Mouse (Mus musculus) urinary bladder, postnatal 10 days (tissue): ENCODE measurements around the gene Mafg.

Experiments used
- DNase-seq: peaks from one replicate; pipeline ENCODE4 v3.0.0; 2022; ENCODE audit warnings: low spot score

Gene Mafg

DNA sequence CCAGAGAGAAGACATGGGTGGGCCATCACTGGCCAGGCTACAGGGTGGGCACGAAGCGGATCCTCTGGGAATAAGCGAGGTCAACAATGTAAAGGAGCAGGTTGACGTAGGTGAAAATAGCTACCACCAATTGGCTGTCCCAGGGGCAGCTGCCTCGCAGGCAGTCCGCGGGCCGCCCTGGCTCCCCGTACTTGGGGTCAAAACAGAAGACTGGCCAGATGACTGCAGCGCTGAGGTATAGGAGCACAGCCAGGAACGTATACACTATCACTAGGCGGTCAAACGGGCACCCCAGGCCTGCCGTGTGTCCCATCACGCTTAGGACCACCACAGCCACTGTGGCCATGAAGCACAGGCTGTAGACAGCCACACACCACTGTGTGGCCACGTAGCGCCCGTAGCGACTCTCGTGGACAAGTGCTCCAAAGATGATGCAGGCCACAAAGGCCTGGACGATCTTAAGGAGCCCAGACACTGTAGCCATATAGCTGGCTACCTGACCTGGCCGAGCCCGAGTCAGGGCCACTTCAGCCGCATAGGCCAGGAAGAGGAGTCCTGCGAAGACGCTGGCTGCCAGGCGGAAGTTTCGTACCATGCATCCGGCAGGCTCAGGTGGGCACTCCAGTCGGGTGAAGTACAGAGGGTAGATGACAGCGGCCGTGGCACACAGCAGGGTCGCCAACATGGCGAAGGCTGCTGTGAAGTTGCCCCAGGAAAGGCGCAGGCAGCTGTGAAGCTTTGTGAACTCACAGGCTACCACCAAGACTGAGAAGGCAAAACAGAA, 13.8 kb upstream of the Mafg start:
- no peak for DNase-seq

GRCm38 (mm10) chr11:120643601-120643987, 10.2 kb upstream of the Mafg start, which contains the start of gene Pycr1:
Pycr1 (minus strand) TSS chr11:120643769.
- DNase-seq = peak; percentile 77

DNA sequence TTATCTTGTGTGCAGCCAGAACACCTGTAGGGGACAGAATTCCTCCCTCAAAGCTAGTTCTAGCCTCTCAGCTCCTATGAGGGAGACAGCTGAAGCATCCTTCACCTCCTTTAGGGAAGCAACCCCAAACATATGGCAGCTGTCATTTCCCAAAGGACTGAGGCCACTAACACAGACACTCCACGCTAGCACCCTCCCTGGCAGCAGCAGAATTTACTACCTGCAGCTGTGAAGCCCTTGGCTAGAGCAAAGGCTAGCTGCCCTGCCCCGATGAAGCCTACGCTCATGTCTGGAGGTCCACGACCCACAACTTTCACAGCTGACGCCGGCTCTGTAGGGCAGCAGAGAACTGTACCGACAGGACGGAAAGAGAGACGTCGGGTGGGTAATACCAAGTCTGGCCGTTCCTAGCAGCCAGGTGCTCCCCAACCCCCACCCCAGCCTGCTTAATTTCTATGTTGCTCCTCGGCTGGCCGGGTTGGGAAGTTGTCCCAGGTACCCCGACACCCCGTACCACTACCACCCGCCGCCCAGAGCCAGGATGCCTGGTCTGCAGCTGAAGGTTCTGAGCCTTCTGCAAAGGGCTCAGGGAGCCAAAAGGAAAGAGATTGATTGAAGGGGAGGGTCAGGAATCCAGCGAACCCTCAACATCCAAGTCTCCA, 9.7 kb upstream of the Mafg start:
- DNase-seq = no peak

- no peak for DNase-seq
Observed at GRCm38 (mm10) chr11:120641869-120642268, 8.5 kb upstream of the Mafg start.

DNA sequence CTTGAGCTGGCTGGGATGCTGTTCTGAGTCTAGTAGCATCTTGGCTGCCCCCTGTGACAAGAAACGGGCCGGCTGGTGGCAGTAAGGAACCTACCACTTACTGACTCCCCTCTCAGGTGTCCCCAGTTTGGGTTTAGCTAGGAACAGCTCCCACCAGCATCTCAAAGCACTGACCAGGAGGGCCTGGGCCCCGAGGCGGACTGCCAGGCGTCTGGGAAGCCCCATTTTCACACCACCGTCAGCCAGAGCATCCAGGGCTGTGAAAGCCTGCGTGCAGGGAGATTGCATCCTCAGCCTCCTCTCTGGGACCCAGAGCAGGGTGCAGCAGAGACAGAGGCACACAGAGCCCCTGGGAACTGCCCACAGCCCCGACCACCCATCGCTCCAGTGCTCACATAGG, 7.9 kb upstream of the Mafg start:
- no peak for DNase-seq

DNA sequence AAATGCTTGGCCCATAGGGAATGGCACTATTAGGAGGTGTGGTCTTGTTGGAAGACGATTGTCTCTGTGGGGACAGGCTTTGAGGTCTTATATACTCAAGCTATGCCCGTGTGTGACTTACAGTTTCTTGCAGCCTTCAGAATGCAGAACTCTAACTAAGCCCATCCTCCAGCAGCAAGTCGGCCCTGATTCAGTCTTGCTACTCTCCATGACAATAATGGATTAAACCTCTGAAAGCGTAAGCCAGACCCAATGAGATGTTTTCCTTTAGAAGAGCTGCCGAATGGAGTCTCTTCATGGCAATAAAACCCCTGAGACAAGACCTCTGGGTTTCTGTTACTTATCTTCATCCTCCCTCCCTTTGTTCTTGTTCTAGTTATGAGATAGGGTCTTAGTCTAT, 1.4 kb upstream of the Mafg start:
- DNase-seq = no peak

DNA sequence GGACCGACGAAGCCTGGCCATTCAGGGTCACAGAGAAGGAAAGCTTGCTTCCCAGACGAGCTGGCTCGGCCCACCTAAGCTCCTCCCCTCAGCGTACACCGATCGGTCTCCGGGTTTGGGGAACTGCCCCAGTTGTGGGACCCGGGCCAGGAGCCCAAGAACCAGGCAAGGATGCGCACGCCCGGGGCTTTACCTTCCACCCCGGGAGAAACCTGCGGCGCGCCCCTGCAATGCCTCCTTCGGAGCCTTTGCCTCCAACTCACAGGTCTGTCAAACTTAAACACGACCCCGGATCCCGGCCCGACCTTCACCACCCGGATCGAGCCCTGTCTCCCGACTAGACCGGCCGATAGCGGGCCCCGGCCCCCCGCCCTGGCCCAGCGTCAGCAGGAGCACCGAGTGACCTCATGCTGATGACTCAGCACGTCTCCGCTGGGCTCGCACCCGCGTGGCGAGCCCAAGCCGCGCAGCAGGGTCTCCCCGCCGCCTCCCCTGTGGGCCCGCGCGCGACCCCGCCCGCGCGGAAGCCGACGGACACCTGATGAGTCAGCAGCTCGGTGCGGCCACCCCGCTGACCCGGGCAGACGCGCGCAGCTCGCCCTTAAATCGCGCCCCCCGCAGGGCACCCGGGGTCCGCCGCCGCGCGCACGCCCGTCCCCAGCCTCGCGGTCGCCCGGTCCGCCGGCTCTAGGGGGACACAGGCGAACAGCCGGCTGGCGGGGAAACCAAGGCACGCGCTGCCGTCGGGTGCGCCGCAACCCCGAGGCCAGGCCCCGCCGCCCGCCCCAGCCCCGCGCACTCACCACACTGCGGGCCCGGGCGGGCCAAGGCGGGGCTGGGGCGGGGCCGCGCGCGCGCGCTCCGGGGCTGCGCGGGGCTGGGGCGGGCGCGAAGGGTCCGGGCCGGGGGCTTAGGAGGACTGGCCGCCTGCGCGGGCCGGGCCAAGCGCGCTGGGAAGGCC, 561 bp downstream of the Mafg start:
- DNase-seq = no peak

DNA sequence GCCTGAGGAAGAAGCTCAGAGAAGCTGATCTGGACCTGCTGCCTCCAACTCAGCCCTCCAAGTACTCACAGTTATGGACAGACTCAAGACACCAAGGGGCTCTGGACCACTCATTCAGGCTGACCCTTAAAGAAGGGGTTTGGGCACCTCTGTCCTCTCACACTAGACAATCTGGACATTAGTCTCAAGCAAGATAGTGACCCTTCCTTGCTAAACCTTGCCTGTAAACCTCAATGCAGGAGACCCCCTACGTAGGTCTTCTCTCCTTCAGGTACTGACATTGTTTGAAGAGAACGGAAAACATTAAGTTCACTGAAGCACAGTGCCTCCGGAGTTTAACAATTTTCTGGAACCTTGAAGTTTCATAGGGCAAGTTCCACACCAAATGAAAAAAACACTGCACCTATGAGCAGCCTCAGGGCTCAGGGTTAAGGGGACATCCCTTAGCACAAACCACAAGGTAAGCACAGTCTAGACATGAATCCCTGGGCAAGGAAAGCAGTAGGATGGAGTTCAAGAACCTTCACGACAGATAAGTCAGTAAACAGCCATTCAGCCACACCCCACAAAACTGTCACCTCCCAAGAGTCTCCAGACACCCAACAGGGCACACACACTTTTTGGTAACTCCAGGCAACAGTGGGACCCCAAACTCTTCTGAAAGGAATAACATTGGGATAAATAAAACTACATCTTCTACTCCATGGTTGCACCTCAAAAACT, 1.5 kb downstream of the Mafg start:
- no peak for DNase-seq

DNA sequence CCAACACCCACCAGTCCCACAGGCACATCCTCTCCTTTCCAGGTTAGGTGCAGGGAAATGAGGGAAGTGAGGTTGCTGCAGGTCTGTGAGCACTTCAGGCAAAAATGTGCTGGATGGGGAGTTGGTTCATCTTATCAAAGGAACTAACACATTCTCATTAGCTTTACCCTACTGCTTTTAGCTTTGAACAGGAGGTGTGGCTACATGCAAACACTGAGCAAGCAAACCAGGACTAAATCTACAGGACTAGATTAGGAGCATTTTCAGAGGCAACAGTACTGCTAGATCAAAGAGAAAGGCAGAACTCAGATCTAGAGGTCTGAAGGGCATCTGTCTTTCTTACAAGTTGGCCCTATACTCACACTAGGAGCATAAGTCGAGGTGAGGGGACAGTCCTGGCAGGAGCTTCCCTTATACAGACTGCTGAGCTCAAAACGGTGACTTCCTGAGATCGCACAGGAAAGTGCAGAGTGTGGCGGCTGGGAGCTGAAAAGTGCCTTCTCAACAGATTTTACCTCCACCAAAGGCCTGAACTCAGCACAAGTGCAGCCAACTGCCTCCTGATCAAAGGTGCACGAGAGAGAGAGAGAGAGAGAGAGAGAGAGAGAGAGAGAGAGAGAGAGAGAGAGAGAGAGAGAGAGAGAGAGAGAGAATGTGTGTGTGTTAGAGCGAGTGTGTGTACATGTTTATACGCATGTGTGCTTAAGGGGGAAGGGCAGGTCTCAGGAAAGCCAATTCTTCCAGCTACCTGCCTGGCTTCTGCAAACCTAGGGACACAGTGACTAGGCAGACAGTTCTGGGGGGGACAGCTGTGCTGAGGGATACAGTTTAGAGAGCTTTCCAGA, 2.3 kb downstream of the Mafg start:
- no peak for DNase-seq

GRCm38 (mm10) chr11:120630401-120630871, 3.0 kb downstream of the Mafg start:
- DNase-seq = no peak

- no peak for DNase-seq
Observed at GRCm38 (mm10) chr11:120629911-120630310, 3.5 kb downstream of the Mafg start.

DNA sequence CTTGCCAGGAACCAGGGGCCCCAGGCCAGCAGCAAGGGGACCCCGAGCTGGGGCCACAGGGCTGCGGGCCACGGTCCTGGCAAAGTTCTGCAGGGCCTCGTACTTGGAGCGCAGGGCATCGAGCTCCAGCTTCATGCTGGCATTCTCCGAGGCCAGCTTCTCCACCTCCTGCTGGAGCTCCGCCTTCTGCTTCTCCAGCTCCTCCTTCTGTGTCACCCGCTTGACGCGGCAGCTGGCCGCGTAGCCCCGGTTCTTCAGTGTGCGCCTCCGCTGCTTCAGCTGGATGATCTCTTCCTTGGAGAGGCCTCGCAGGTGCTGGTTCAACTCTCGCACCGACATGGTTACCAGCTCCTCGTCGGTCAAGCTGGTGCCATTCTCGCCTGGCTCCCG, 4.1 kb downstream of the Mafg start:
- no peak for DNase-seq

- no peak for DNase-seq
Observed at GRCm38 (mm10) chr11:120628601-120629340, 4.6 kb downstream of the Mafg start.

DNA sequence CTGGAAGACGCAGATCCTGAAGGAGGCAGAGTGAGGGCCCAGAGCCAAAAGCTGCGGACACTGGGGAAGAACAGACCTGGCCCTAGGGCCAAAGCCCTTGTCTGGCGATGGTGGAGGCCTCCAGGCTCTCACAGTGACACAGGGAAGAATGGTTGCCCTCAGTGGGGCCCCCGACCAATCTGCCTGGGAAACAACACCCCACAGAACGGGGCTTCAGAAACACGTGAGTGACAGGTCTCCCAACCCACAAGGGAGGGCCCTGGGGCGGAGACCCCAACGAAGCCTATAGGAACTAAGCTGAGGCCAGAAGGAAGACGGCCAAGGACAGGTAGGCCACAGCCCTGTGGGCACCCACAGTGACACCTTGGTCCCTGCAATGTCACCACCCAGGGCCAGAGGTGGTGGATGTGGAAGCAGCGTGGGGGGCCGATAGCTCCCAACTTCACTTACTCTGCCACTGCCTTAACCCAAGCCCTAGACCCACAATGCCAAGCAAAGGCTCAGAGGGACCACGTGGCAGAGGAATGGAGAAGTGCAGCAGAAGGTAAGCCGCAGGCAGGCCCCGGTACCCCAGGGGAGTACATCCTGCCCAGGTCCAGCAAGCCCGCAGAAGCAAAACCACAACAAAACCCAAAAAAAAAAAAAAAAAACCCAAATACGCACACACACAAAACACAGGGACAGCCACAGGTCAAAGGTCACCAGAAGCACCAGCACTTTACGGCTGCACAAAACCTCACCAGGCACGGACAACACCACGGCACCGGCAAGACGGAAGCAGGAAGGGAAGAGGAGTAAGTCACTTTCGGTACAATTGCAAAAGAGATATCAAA, 5.7 kb downstream of the Mafg start:
- DNase-seq = no peak

DNA sequence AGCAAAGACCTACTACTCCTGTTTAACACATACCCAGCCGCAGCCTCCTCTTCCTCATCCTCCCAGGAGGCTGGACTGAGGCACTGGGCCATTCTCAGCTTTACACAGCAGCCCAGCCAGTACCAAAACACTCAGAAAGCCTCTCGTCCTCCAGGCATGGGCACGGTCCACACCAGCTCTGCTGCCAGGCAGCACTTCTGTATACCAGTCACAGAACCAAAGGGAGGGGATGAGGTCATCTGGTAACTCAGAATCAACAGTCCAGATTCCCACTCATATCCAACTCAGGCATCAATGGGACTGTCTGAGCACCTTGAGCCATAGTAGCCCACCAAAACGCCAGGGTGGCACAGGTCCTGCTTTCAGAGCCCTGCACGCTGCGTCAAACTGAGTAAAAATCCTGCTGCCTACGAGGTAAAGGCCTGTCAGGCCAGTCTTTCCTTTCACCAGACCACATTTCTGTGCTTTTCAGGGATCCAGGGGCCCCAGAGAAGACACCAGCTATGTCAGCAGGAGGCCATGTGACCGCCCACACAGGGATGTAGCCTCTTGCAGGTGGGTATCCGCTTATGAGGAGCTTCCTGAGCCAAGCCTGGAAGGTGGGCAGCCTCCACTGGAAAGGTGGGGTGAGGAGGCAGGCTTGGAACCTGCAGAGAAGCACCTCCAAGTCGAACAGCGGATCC, 6.5 kb downstream of the Mafg start:
- no peak for DNase-seq

GRCm38 (mm10) chr11:120625152-120625775, 8.1 kb downstream of the Mafg start, which contains the start of gene Sirt7:
Sirt7 (minus strand) TSS chr11:120625240.
- DNase-seq = no peak

DNA sequence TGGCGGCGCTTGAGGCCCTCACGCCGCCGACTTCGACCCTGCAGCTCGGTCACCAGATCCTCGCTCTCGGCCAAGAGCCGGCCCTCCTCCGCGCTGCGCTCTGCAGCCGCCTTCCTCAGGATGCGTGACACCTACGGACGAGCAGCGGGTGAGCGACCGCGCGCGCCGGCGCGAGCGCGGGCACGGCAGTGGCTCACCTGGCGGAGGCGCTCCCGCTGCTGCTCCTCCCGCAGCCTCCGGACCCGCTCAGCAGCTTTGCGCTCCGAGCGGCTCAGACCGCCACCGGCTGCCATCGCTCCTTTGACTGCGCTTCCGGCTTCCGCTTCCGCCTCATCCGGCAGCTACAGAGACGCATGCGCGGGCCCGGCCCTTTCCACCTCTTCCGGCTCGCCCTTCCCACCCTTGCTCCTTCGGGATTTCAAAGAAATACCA, 8.7 kb downstream of the Mafg start:
- peak; percentile 49 for DNase-seq
